9 mouse cellular contexts compared by ENCODE assay signal in genomic region chr5:42685356-42686057, GRCm38 (mm10).
DNase-seq lines count a peak whose midpoint lies in the region; ATAC-seq and TF ChIP-seq lines count a peak whose summit lies in the region.
"Had no signal": no experiment of that assay in that cellular context is flagged by ENCODE, and none has a peak within 500 bp of the region (broad histone marks: within the 10 kb centered on the region; RNA-seq: fewer than 3 reads in every experiment).

No protein-coding gene starts in this region.

- TF ChIP-seq EP300 in lung, postnatal 0 days (IDR thresholded peaks at IDR 0.05): no peak

- ATAC-seq in lung, postnatal 0 days: peak; percentile 54

- no peaks in the 10 kb centered on the region for H3K4me1 ChIP-seq in lung, postnatal 0 days (ENCODE audit: insufficient read depth, low read depth, low read length)

- no peaks in the 10 kb centered on the region for H3K36me3 ChIP-seq in lung, postnatal 0 days (ENCODE audit: insufficient read depth, low read length)

- TF ChIP-seq CTCF in lung, postnatal 0 days (IDR thresholded peaks at IDR 0.05): no peak

- peak; percentile 5 for DNase-seq in gastrocnemius, postnatal 25 days
- no peak for DNase-seq in gastrocnemius, postnatal 36 days
- peak; percentile 22 to 35 for DNase-seq in right cerebral cortex, postnatal 10 days (ENCODE audit: low spot score in 2 of 2)
- DNase-seq in right cerebral cortex, postnatal 14 days: no peak
- DNase-seq in lung, postnatal 0 days (ENCODE audit: low spot score): peak; percentile 78
- DNase-seq in testis, postnatal 14 days (ENCODE audit: low spot score): peak; percentile 68
- DNase-seq in right cerebral cortex, postnatal 25 days: no peak
- no peak for DNase-seq in kidney, adult 18-20 months

- no peaks in the 10 kb centered on the region for H3K9me3 ChIP-seq in lung, postnatal 0 days (ENCODE audit: low read length)

- intact Hi-C loops in gastrocnemius, postnatal 36 days (cut with DNase I): no loop called here

- no peak overlapping the region for H3K9ac ChIP-seq in lung, postnatal 0 days (replicated peaks; ENCODE audit: low read depth)

- H3K4me2 ChIP-seq in lung, postnatal 0 days (replicated peaks; ENCODE audit: low read depth, low read length): no peak overlapping the region
- H3K4me2 ChIP-seq: liver, embryonic 11.5 days had no signal

- no peak overlapping the region for H3K4me3 ChIP-seq in lung, postnatal 0 days (ENCODE audit: low read depth, low read length)

- H3K27me3 ChIP-seq in lung, postnatal 0 days (replicated peaks; ENCODE audit: insufficient read depth, low read length): no peaks in the 10 kb centered on the region

- WGBS in lung, postnatal 0 days: 49% methylated on average over 5 of the region's 5 CpGs

- H3K27ac ChIP-seq in lung, postnatal 0 days (ENCODE audit: low read length): no peak overlapping the region

Comparison
In these comparisons a context has a peak if more than half of its experiments do, and no peak if none do; other contexts are left out.
1. DNase-seq: peak in gastrocnemius, postnatal 25 days (single experiment), right cerebral cortex, postnatal 10 days (2 of 2), lung, postnatal 0 days (single experiment) and testis, postnatal 14 days (single experiment); none in gastrocnemius, postnatal 36 days (0 of 2), right cerebral cortex, postnatal 14 days (single experiment), right cerebral cortex, postnatal 25 days (single experiment) and kidney, adult 18-20 months (single experiment).